Mouse (Mus musculus) ovary, adult 18-20 months (tissue): ENCODE measurements around the gene Scnn1a.
A peak's percentile ranks its signal among the peaks of the same experiment; 100 is the strongest.
"Not testable (repeated sequence)": the region's sequence is repeated elsewhere in the genome, so short reads cannot be mapped to it uniquely, and the experiment has no call there.

Experiments used
- DNase-seq: peaks from one replicate; pipeline ENCODE4 v3.0.0; 2022; ENCODE audit warnings: low spot score, mixed read lengths

The Scnn1a gene

DNA sequence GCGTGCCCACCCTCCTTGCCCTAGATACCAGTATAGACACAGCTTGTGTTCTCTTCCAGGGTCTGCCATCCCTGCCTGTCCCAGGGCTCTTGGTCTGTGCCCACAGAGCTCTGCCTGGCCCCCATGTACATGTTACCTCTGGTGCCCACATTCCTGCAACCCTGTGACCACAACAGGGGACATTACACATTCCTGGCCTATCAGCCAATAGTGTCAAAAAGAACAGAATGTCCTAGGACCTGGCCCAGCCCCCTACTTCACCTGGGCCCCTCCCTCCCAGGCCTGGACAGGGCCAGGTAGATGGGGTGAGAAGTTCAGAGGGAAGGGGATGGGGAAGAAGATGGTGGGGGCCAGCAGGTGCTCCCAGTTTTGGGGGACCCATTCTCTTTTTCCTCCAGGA lies at the start of gene Scnn1a:
Gene Scnn1a, plus strand, starts transcription at position 337 of the 400 bp plus-strand sequence.
- DNase-seq, result no peak

DNA sequence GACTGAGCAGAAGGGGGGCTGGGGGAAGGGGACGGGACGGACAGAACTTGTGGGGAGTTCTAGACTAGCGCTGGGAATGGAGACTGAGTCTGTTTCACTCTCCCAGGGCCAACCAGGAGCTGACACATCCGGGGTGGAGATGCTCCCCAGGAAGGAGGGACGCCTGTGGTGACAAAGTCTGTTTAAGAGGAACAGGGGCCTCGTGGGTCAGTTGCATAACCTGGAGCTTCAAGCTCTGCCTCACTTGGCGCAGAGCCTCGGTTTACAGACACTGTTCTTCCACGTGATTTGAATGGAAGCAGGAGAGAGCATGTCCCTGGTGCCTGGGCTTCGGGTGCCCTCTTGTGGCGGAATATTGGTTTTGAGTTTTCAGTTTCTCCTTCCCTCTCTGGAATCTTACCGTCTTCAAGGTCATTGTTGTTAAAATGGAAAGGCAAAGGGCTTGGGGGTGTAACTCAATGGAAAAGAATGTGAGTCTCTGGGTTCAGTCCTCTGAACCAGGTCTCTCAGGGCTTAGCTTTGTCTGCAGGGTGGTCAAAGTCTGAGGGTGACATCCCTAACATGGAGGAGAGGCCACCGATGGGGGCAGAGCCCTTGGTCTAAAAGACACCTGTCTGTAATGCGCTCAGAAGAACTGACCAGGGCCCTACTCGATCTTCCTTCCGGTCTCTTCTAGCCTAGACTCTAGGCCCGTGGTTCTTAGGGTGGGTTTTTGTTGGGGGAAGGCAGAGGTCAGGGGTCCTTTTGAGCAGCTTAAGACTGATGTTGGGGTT lies 48.8 kb upstream of the Scnn1a start:
- peak; percentile 83 for DNase-seq

GRCm38 (mm10) chr6:125272228-125272785 lies 48.2 kb upstream of the Scnn1a start:
- DNase-seq, result no peak

DNA sequence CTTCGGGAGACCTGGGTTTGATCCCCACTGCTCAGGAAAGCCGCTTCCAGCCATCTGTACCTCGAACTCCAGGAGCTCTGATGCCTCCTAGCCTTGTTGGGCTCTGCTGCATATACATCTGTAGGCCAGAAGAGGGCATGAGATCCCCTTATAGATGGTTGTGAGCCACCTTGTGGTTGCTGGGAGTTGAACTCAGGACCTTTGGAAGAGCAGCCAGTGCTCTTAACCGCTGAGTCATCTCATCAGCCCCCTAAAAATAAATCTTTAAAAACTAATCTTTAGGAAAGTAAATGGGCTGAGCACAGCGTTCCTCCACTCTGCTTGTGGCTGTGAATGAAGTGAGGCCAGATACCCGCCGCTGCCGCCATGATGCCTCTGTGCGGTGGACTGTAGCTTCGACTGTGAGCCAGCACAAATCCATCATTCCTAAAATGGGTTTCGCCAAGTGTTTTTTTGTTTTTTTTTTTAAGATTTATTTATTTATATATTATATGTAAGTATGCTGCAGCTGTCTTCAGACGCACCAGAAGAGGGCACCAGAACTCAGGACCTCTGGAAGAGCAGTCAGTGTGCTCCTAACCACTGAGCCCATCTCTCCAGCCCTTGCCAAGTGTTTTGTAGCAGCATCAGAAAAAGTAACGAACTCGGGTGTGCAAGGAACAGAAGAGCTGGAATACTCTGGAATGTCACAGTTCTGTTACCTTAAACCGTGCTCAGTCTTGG lies 45.5 kb upstream of the Scnn1a start:
- DNase-seq, result no peak

DNA sequence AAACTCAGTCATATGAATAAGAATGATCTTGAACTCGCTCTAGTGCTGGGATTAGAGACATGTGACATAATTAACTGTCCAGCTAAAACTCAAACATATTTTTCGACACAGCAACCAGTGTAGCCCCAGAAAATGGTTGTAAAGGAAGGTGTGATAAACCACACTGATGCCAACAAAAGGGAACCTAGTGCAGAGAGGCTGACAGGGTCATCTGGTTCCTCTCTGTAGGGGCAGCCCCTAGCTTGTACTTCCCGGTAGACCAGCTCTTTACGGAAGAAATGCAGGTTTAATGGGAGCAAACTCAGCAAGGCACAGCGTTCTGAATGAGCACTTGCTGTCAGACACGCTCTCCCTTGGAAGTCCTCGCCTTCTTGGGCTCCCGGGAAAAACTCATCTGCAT lies 40.7 kb upstream of the Scnn1a start:
- DNase-seq, result no peak

DNA sequence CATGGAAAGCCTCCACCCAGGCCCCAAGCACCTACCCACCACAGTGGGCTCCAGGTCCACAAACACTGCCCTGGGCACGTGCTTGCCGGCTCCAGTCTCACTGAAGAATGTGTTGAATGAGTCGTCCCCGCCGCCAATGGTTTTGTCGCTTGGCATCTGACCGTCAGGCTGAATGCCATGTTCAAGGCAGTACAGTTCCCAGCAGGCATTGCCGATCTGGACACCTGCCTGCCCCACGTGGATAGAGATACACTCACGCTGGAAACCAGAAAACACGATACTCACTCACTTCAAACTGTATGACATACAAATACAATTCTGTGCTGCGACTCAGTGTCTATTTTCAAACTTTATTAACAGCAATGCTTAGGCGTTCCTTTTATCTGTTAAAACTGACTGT lies 37.7 kb upstream of the Scnn1a start:
- DNase-seq, result not testable (repeated sequence)

DNA sequence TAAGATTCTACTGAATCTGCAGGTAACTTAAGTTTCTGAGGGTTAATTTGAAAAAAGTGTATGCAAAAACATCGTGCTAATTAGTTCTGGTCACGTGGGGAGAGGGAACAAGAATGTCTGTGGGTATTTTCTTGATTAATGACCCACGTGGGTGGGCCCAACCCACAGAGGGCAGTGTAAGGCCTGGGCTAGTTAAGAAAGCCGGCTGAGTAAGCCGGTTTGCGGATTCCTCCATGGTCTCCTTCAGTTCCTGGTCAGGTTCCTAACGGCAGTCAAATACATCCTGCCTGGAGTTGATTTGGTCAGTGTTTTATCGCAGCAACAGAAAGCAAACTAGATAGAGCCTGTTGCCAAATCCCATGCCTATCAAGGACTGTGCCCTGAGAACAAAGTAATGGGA lies 36.2 kb upstream of the Scnn1a start:
- DNase-seq, result no peak

DNA sequence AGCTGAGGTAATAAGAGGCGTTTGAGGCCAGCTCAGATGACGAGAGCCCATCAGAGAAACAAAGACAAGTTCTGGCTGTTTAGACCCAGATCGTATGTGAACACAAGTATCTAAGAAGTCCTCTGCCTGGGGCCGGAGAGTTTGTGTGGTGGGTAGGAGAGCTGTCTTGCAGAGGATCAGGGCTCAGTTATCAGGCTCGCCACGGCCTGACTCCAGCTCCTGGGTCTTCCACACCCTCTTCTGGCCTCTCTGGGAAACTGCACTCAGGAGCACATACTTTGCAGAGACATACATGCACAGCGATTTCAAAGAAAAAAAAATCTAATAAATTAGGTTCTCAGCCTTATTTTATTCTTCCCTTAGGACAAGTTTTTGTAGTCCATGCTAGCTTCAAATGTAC lies 35.7 kb upstream of the Scnn1a start:
- no peak for DNase-seq

GRCm38 (mm10) chr6:125285890-125286289 lies 34.6 kb upstream of the Scnn1a start, which contains the start of gene Tuba3a:
Tuba3a (minus strand) TSS chr6:125286042.
- DNase-seq, result no peak

- DNase-seq, result no peak
Measured at GRCm38 (mm10) chr6:125286944-125287343, 33.5 kb upstream of the Scnn1a start.

DNA sequence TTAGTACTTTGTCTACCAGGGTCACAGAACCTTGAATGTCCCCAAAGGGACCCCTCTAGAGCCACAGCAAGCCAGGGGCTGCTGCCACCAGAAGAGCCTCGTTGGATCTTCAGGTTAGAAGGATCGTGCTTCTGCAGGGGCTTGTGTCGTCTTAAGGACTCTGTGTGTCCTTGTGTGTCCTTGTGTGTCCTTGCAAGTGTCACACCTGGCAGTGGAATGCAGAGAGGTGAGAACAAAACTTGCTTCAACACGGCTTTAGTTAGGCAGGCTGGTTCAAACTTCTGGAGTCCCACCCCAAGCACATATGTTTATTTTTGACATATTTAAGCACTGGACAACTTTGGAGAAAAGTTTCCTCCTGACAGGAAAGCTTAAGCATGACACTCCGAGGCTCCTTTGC lies 31.7 kb upstream of the Scnn1a start:
- no peak for DNase-seq

- DNase-seq, result no peak
Measured at GRCm38 (mm10) chr6:125291329-125291728, 29.1 kb upstream of the Scnn1a start.

- DNase-seq, result no peak
Measured at GRCm38 (mm10) chr6:125292256-125292655, 28.2 kb upstream of the Scnn1a start.

DNA sequence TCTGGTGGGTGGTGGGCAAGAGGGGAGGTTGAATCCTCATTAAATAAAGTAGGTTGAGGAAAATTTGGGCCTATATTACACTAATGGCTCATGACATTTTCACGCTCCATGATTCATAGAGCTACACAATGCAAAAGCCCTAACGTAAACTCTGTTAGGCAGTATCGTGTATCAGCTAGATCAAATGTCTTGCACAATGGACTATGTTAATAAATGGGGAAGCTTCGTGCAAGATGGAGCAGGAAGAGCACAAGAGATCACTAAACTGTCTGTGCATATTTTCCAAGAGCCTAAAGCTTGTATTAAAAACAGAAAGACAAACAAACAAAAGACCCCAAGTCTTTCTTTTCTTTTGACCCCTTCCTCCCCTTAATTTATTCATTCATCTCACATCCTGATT lies 26.4 kb upstream of the Scnn1a start:
- DNase-seq, result no peak

GRCm38 (mm10) chr6:125297149-125297820 lies 23.2 kb upstream of the Scnn1a start:
- DNase-seq, result no peak

DNA sequence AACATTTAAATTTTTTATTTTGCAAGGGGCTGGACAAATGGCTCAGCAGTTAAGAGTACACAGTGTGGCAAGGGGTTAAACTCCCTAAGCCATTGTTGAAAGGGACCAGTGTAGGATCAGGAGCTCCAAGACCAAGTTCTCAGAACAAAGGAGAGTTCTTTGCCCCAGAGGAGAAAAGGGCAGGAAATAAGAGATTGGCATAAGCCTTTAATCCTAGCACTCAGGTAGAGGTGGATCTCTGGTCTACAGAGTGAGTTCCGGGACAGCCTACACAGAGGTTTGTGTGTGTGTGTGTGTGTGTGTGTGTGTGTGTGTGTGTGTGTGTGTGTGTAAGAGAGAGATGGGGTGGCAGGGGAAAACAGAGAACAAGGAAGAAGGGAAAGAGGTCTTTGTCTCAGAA lies 19.5 kb upstream of the Scnn1a start:
- no peak for DNase-seq

- DNase-seq, result no peak
Measured at GRCm38 (mm10) chr6:125302231-125302982, 18.1 kb upstream of the Scnn1a start.

DNA sequence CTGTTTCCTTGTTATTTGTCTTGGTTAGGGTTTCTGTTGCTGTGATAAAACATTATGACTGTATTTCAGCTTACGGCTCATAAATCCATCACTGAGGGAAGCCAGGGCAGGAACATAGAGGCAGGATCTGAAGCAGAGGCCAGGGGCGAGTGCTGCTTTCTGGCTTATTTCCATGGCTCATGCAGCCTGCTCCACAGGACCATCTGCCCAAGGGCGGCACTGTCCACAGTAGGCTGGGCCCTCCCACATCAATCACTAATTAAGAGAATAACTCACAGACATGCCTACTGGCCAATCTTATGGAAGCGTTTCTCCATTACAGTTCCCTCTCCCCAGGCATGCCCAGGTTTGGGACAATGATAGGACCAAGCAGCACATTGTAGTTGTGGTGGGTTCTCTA lies 17.2 kb upstream of the Scnn1a start:
- no peak for DNase-seq

DNA sequence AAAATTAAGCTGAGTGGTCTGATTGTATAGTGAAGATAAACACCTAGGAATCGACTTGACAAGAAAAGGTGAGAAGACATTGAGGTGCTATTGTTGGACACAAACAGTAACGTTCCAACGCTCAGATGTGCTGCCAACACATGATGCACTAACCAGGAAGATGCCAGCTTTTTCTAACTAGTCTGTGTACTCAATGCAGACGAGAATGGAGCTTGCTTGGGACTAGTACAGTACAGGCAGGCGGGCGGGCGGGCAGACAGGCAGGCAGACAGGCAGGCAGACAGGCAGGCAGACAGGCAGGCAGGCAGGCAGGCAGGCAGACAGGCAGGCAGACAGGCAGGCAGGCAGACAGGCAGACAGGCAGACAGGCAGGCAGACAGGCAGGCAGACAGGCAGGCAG lies 16.1 kb upstream of the Scnn1a start:
- not testable (repeated sequence) for DNase-seq

GRCm38 (mm10) chr6:125305465-125305864 lies 15.0 kb upstream of the Scnn1a start:
- DNase-seq, result no peak

DNA sequence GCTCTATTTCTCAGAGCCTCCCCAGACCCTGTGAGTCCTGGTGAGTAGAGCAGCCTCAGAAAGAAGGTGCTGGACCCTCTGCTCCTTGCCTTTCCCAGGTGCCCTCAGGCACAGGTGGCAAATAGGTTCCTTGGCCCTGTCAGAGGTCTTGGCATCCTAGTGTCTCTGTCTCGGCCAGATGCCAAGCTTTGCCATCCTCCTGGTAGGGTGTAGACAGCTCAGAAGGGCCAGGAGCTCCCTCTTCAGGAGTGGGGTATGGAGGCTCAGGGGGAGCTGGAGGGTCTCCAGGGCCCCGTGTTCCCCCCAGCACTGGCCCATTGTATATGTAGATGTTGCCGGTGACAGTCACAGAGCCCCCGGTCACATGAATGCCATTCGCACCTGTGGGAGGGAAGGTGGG lies 13.4 kb upstream of the Scnn1a start:
- no peak for DNase-seq

- no peak for DNase-seq
Measured at GRCm38 (mm10) chr6:125308921-125309320, 11.5 kb upstream of the Scnn1a start.
